Mouse (Mus musculus) testis, adult 2 months (tissue): ENCODE data around the gene Pank3. TPM values are rescaled to one million over a fixed set of nuclear protein-coding genes. Genes with fewer than 3 reads are reported as not detected.

Source experiments
- H3K27ac ChIP-seq: fragments of 200-500 bp; 2 replicates; pipeline ENCODE4 v1.5.1; 2012; ENCODE audit warnings: low read depth, low read length; ENCODE audit not compliant: control insufficient read depth, insufficient read depth
- H3K27me3 ChIP-seq: fragments of 200-500 bp; 2 replicates; pipeline ENCODE4 v1.6.1; 2012; ENCODE audit warnings: mild to moderate bottlenecking, low read length, moderate library complexity; ENCODE audit not compliant: control insufficient read depth, insufficient read depth
- H3K36me3 ChIP-seq: fragments of 200-500 bp; 2 replicates; pipeline ENCODE4 v1.6.1; 2012; ENCODE audit warnings: mild to moderate bottlenecking, low read length; ENCODE audit not compliant: control insufficient read depth, insufficient read depth
- H3K4me1 ChIP-seq: fragments of 200-500 bp; 2 replicates; pipeline ENCODE4 v1.6.1; 2012; ENCODE audit warnings: low read length; ENCODE audit not compliant: control insufficient read depth, insufficient read depth
- H3K4me3 ChIP-seq: fragments of 200-500 bp; 2 replicates; pipeline ENCODE4 v1.5.1; 2012; ENCODE audit warnings: low read depth, mild to moderate bottlenecking, low read length, moderate library complexity, mixed read lengths; ENCODE audit not compliant: control insufficient read depth
- CTCF ChIP-seq: fragments of 200-500 bp; IDR thresholded peaks from 2 replicates; pipeline ENCODE4 v1.5.1; 2012; ENCODE audit warnings: low read depth, mild to moderate bottlenecking, inconsistent platforms, low read length, moderate library complexity; ENCODE audit not compliant: control insufficient read depth, insufficient read depth, insufficient replicate concordance
- POLR2A ChIP-seq: fragments of 200-500 bp; IDR thresholded peaks from 2 replicates; pipeline ENCODE4 v1.6.1; 2012; ENCODE audit warnings: low read depth, mild to moderate bottlenecking, inconsistent platforms, low read length, moderate library complexity; ENCODE audit not compliant: control insufficient read depth
- polyA plus RNA-seq: library from polyadenylated mRNA; depleted of rRNA; stranded (reverse); fragments of >200 nt; gene quantifications from 2 replicates; pipeline ENCODE4 v1.2.3, GENCODE M21; 2012; rRNA removed

Pank3 gene
- 2.9 and 3.9 TPM in 2 replicates for polyA plus RNA-seq

- H3K27me3 ChIP-seq = no peaks in the 10 kb centered on the region
- peak within 1 kb of the TSS; percentile 80 for H3K27ac ChIP-seq
- TF ChIP-seq POLR2A (peak; percentile 53; the same call in 1 of the 2 replicates), CTCF (no peak)
- H3K36me3 ChIP-seq = no peaks in the 10 kb centered on the region
- H3K4me1 ChIP-seq = peaks cover 5% of the 10 kb centered on the region
- peak within 1 kb of the TSS; percentile 86 for H3K4me3 ChIP-seq
Observed at GRCm38 (mm10) chr11:35769188-35769745, at the start of gene Pank3. Pank3 (plus strand) TSS chr11:35769484.

- TF ChIP-seq CTCF (no peak), POLR2A (no peak)
- Histone ChIP-seq H3K4me3 (no peak overlapping the region), H3K4me1 (no peaks in the 10 kb centered on the region; the same call in 1 of the 2 replicates), H3K27ac (no peak overlapping the region), H3K36me3 (no peaks in the 10 kb centered on the region), H3K27me3 (no peaks in the 10 kb centered on the region)
Observed at GRCm38 (mm10) chr11:35723876-35724275, 45.4 kb upstream of the Pank3 start.

GRCm38 (mm10) chr11:35726341-35726846 lies 42.9 kb upstream of the Pank3 start:
- Histone ChIP-seq H3K4me3 (no peak overlapping the region), H3K27me3 (no peaks in the 10 kb centered on the region), H3K4me1 (no peaks in the 10 kb centered on the region; the same call in 1 of the 2 replicates), H3K36me3 (no peaks in the 10 kb centered on the region), H3K27ac (no peak overlapping the region)
- TF ChIP-seq POLR2A = no peak
- no peak for TF ChIP-seq CTCF

DNA sequence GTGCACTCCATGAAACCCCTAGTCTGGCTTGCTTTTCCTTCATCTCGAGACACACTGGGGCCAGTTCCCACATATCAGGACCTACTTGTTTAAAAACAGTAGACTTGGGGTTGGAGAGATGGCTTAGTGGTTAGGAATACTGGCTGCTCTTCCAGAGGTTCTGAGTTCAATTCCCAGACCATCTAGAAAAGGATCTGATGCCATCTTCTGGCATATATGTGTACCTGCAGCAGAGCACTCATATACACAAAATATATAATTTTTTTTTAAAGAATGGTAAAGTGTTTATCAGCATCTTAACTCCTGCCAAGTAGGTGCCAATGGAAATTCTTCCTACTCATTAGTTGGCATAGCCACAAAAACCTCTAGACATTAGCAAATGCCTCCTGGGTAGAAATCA lies 41.1 kb upstream of the Pank3 start:
- no peaks in the 10 kb centered on the region for H3K27me3 ChIP-seq

DNA sequence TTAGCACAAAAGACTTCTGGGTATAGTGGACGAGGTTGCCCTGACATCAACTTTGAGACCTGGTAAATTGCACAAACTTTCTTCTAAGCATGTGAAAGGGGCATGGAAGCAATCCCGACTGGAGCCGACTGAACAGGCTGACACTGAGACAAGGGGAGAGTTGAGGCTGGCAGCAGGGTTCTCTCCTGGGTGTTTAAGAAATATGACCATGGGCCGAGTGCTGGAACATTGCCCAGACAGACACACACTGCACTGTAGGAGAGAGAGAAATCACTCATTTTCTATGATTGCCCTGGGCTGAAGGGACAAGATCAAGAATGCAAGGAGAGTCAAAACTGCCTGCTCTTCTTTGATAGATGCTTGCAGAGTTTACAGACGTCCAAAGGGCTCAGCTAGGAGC lies 40.1 kb upstream of the Pank3 start:
- no peak overlapping the region for H3K27ac ChIP-seq
- no peaks in the 10 kb centered on the region for H3K36me3 ChIP-seq
- TF ChIP-seq CTCF = no peak
- no peak for TF ChIP-seq POLR2A
- no peak overlapping the region for H3K4me3 ChIP-seq
- no peaks in the 10 kb centered on the region; the same call in 1 of the 2 replicates for H3K4me1 ChIP-seq
- H3K27me3 ChIP-seq = no peaks in the 10 kb centered on the region

More for the DNA sequence above, 41.1 kb upstream of the Pank3 start:
- H3K4me3 ChIP-seq = no peak overlapping the region
- no peaks in the 10 kb centered on the region for H3K36me3 ChIP-seq
- no peak for TF ChIP-seq POLR2A
- TF ChIP-seq CTCF = no peak
- H3K4me1 ChIP-seq = no peaks in the 10 kb centered on the region; the same call in 1 of the 2 replicates
- no peak overlapping the region for H3K27ac ChIP-seq

GRCm38 (mm10) chr11:35732366-35732765 lies 36.9 kb upstream of the Pank3 start:
- H3K27me3 ChIP-seq = no peaks in the 10 kb centered on the region
- no peak overlapping the region for H3K27ac ChIP-seq
- H3K4me1 ChIP-seq = no peaks in the 10 kb centered on the region
- no peaks in the 10 kb centered on the region for H3K36me3 ChIP-seq
- no peak for TF ChIP-seq CTCF
- TF ChIP-seq POLR2A = no peak
- no peak overlapping the region for H3K4me3 ChIP-seq

- no peak overlapping the region for H3K27ac ChIP-seq
- H3K4me3 ChIP-seq = no peak overlapping the region
- H3K4me1 ChIP-seq = no peaks in the 10 kb centered on the region
- H3K36me3 ChIP-seq = no peaks in the 10 kb centered on the region
- H3K27me3 ChIP-seq = no peaks in the 10 kb centered on the region
- TF ChIP-seq POLR2A (no peak), CTCF (peak; percentile 82; the same call in 1 of the 2 replicates)
Observed at GRCm38 (mm10) chr11:35736817-35737216, 32.5 kb upstream of the Pank3 start.
